Mouse (Mus musculus): Measurements from ENCODE around the gene Mrpl45. TPM values are rescaled to one million over a fixed set of nuclear protein-coding genes. Genes with fewer than 3 reads are reported as not detected.

Gene Mrpl45
- total and polyA plus RNA-seq, 3 experiments = 106 to 153 (median 124) TPM

DNA sequence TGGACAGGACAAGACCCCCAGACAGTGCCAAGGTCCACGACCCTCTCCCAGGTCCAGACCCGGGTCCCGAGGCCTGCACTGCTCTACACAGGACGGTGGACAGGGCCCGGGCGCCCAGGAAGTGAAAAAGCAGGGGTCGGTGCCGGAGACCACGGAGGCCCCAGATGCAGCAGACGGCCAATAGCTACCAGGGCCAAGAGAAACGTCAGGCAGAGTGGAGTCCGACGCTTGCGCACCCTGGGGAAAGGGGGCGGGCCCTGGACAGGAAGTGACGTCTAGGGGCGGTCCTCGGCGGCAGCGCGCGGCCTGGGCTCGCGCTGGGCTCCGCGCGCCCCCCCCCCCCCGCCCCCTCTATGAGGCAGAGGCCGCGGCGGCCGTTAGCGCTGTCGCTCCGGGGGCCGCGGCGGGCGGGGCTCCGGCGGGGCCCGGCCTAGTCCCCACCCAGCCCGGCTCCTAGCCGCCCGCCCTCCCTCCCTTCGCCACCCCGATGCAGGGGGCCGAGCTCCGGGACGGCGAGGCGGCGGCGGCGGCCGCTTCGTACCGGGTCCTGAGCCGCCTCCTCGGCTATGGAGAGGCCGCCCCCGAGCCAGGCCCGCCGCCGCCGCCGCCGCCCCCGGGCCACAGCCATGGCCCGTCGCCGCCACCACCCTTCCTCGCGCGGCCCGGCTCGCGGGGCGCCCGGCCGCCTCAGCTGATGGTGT lies 46.6 kb downstream of the Mrpl45 start, which contains the start of gene Socs7 (continued):
- TF ChIP-seq TCF12 (IDR thresholded peaks at IDR 0.05; ENCODE audit: low read depth, low read length) = peak; percentile 90
- peak; percentile 75; the same call in 1 of the 2 replicates for TF ChIP-seq MAZ (IDR thresholded peaks at IDR 0.05; ENCODE audit: low read depth, low read length)
- TF ChIP-seq ZNF384 (IDR thresholded peaks at IDR 0.05; ENCODE audit: low read depth, low read length) = no peak
- peak; percentile 97 for TF ChIP-seq POLR2A (IDR thresholded peaks at IDR 0.05; ENCODE audit: low read depth, low read length)
- TF ChIP-seq GABPA (IDR thresholded peaks at IDR 0.05; ENCODE audit: insufficient replicate concordance, low read depth, low read length) = no peak
- 0 out of 2 replicates have a peak, but pooled peaks have one; percentile 30 for TF ChIP-seq RCOR1 (conservative IDR thresholded peaks at IDR 0.05; ENCODE audit: low read depth, low read length)
- no peak for TF ChIP-seq MYC (IDR thresholded peaks at IDR 0.05; ENCODE audit: low read depth, low read length)
- TF ChIP-seq UBTF (IDR thresholded peaks at IDR 0.05; ENCODE audit: low read depth, low read length) = no peak; the same call in none of the 2 replicates
- peak; percentile 69 for TF ChIP-seq MEF2A (IDR thresholded peaks at IDR 0.05; ENCODE audit: borderline replicate concordance, low read depth, low read length)

DNA sequence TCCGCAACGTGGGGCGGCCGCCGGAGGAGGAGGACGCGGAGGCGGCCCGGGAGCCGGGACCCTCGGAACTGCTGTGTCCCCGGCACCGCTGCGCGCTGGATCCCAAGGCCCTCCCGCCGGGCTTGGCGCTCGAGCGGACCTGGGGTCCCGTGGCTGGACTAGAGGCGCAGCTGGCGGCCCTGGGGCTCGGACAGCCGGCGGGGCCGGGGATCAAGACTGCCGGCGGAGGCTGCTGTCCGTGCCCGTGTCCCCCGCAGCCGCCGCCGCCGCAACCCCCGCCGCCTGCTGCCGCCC lies 47.1 kb downstream of the Mrpl45 start:
- peaks cover 0 to 10% of the 10 kb centered on the region in 2 experiments for H3K36me3 ChIP-seq (replicated peaks in 1 of 2; ENCODE audit: control insufficient read depth in 1 of 2, insufficient read depth in 1 of 2, low read length in 1 of 2)
- H3K4me1 ChIP-seq (ENCODE audit: control insufficient read depth in 1 of 2, insufficient read depth in 2 of 2) = peaks cover 7 to 33% of the 10 kb centered on the region in 2 experiments
- peak; percentile 23 for DNase-seq (ENCODE audit: extremely low read depth)
- H3K9me3 ChIP-seq (replicated peaks; ENCODE audit: low read length) = no peaks in the 10 kb centered on the region
- peak overlapping the region; percentile 96 for H3K9ac ChIP-seq (ENCODE audit: insufficient read depth, low read depth)
- in situ Hi-C loops (cut with MboI; ENCODE audit: low pct_ligation_motif_present, low pct_unique_long_range_greater_than_20kb, low sequenced_read_pairs) = loop anchor here (5.0 kb wide), 1 partner anchor 35 kb away; no protein-coding TSS in a partner anchor
- no peaks in the 10 kb centered on the region for H3K27me3 ChIP-seq (replicated peaks)
- peaks cover 28% of the 10 kb centered on the region for H3K79me2 ChIP-seq (replicated peaks; ENCODE audit: control insufficient read depth, extremely low read depth, insufficient read depth, poor library complexity, severe bottlenecking)
- H3K4me2 ChIP-seq (ENCODE audit: insufficient read depth, low read depth, poor library complexity, severe bottlenecking) = peak overlapping the region; percentile 88
- H3K4me3 ChIP-seq (replicated peaks in 1 of 3; ENCODE audit: low read depth in 2 of 3, low read length in 2 of 3, poor library complexity in 1 of 3) = peak overlapping the region; percentile 83 to 91 (median 85)
- dilution Hi-C loops (cut with MboI; ENCODE audit: extremely low pct_ligation_motif_present, extremely low pct_unique_long_range_greater_than_20kb, low sequenced_read_pairs) = no loop called here
- no peak overlapping the region for H3K27ac ChIP-seq (ENCODE audit: insufficient read depth, low read depth)
- no peak for TF ChIP-seq ZC3H11A (IDR thresholded peaks at IDR 0.05; ENCODE audit: low read depth, low read length)
- TF ChIP-seq ELF1 (IDR thresholded peaks at IDR 0.05; ENCODE audit: low read depth, low read length) = no peak
- no peak for TF ChIP-seq POLR2AphosphoS2 (IDR thresholded peaks at IDR 0.05; ENCODE audit: low read depth, low read length)
- TF ChIP-seq MXI1 (IDR thresholded peaks at IDR 0.05; ENCODE audit: low read depth, low read length) = 0 out of 2 replicates have a peak, but pooled peaks have one; percentile 9

DNA sequence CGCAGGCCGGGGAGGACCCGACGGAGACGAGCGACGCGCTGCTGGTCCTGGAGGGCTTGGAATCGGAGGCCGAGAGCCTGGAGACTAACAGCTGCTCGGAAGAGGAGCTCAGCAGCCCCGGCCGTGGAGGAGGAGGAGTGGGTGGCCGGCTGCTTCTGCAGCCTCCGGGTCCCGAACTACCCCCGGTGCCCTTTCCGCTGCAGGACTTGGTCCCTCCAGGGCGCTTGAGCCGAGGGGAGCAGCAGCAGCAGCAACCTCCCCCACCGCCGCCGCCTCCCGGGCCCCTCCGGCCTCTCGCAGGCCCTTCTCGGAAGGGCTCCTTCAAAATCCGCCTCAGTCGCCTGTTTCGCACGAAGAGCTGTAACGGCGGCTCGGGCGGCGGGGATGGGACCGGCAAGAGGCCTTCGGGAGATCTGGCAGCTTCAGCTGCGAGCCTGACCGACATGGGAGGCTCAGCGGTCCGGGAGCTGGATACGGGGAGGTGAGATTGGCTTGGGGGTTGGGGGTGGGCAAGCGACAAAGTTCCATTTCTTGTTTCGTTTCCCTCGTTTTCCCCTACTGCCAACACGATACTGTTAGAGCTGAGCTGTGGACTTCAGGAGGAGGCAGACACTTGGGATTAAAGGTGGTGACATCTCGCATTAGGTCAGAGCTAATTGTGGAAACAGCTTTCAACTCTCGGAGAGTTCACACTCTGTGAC lies 47.6 kb downstream of the Mrpl45 start:
- Histone ChIP-seq H3K27ac (ENCODE audit: insufficient read depth, low read depth) (no peak overlapping the region), H3K4me3 (replicated peaks in 1 of 3; ENCODE audit: low read depth in 2 of 3, low read length in 2 of 3, poor library complexity in 1 of 3) (peak overlapping the region; percentile 83 to 91 (median 85)), H3K4me1 (ENCODE audit: control insufficient read depth in 1 of 2, insufficient read depth in 2 of 2) (peaks cover 7 to 33% of the 10 kb centered on the region in 2 experiments), H3K9me3 (replicated peaks; ENCODE audit: low read length) (no peaks in the 10 kb centered on the region), H3K27me3 (replicated peaks) (no peaks in the 10 kb centered on the region), H3K79me2 (replicated peaks; ENCODE audit: control insufficient read depth, extremely low read depth, insufficient read depth, poor library complexity, severe bottlenecking) (peaks cover 29% of the 10 kb centered on the region), H3K36me3 (replicated peaks in 1 of 2; ENCODE audit: control insufficient read depth in 1 of 2, insufficient read depth in 1 of 2, low read length in 1 of 2) (peaks cover under 1 to 14% of the 10 kb centered on the region in 2 experiments), H3K4me2 (ENCODE audit: insufficient read depth, low read depth, poor library complexity, severe bottlenecking) (peak overlapping the region; percentile 88), H3K9ac (ENCODE audit: insufficient read depth, low read depth) (peak overlapping the region; percentile 96)
- peak; percentile 68 for DNase-seq (ENCODE audit: extremely low read depth)
- dilution Hi-C loops (cut with MboI; ENCODE audit: extremely low pct_ligation_motif_present, extremely low pct_unique_long_range_greater_than_20kb, low sequenced_read_pairs) = no loop called here
- in situ Hi-C loops (cut with MboI; ENCODE audit: low pct_ligation_motif_present, low pct_unique_long_range_greater_than_20kb, low sequenced_read_pairs) = loop anchor here (5.0 kb wide), 1 partner anchor 34 kb away; no protein-coding TSS in a partner anchor
- TF ChIP-seq JUN (IDR thresholded peaks at IDR 0.05; ENCODE audit: insufficient read depth, low read depth, low read length) (peak; percentile 42; the same call in 1 of the 2 replicates), HCFC1 (IDR thresholded peaks at IDR 0.05; ENCODE audit: low read depth, low read length) (peak; percentile 19; the same call in 1 of the 2 replicates), PAX5 (IDR thresholded peaks at IDR 0.05; ENCODE audit: low read length) (no peak), SIN3A (IDR thresholded peaks at IDR 0.05; ENCODE audit: low read length) (peak; percentile 62), ZKSCAN1 (IDR thresholded peaks at IDR 0.05; ENCODE audit: borderline replicate concordance, low read depth, low read length) (no peak), EP300 (IDR thresholded peaks at IDR 0.05; ENCODE audit: low read length) (0 out of 2 replicates have a peak, but pooled peaks have one; percentile 4), UBTF (IDR thresholded peaks at IDR 0.05; ENCODE audit: low read depth, low read length) (peak; percentile 92; the same call in 1 of the 2 replicates), TCF12 (IDR thresholded peaks at IDR 0.05; ENCODE audit: low read depth, low read length) (no peak), RAD21 (IDR thresholded peaks at IDR 0.05; ENCODE audit: low read depth, low read length) (no peak), IRF4 (IDR thresholded peaks at IDR 0.05; ENCODE audit: low read depth, low read length) (peak; percentile 25; the same call in 1 of the 2 replicates), POLR2A (IDR thresholded peaks at IDR 0.05; ENCODE audit: low read depth, low read length) (no peak), NRF1 (IDR thresholded peaks at IDR 0.05; ENCODE audit: low read depth, low read length) (no peak), RCOR1 (conservative IDR thresholded peaks at IDR 0.05; ENCODE audit: low read depth, low read length) (no peak; the same call in 1 of the 2 replicates), JUND (conservative IDR thresholded peaks at IDR 0.05; ENCODE audit: low read depth, low read length) (no peak), MAX (IDR thresholded peaks at IDR 0.05; ENCODE audit: low read length) (peak; percentile 11; the same call in 1 of the 2 replicates), E2F4 (IDR thresholded peaks at IDR 0.05; ENCODE audit: insufficient replicate concordance, low read depth, low read length) (no peak), CHD2 (IDR thresholded peaks at IDR 0.05; ENCODE audit: low read length) (0 out of 2 replicates have a peak, but pooled peaks have one; percentile 31)
